Mouse (Mus musculus) left cerebral cortex, postnatal 10 days (tissue): ENCODE data around the gene Tmem56. TPM values are rescaled to one million over a fixed set of nuclear protein-coding genes. Genes with fewer than 3 reads are reported as not detected.

Experiments used
- DNase-seq, 2 experiments: peaks; one replicate each; pipeline ENCODE4 v3.0.0; 2021 to 2022; ENCODE audit warnings: low spot score in 2 of 2, mixed read lengths in 1 of 2; ENCODE audit errors: extremely low spot score in 1 of 2
- intact Hi-C: fragments of 180-260 bp; cut with DNase I; formaldehyde crosslinking; loops from one replicate; pipeline ENCODE4 v1.15.1; 2025
- total RNA-seq, 2 experiments: library from RNA; stranded (reverse); gene quantifications; 2 replicates each; pipeline ENCODE4 v1.2.3; 2021

Tmem56 gene
- total RNA-seq, 2 experiments from 2014 or later, result 25.7 to 28.5 TPM

DNA sequence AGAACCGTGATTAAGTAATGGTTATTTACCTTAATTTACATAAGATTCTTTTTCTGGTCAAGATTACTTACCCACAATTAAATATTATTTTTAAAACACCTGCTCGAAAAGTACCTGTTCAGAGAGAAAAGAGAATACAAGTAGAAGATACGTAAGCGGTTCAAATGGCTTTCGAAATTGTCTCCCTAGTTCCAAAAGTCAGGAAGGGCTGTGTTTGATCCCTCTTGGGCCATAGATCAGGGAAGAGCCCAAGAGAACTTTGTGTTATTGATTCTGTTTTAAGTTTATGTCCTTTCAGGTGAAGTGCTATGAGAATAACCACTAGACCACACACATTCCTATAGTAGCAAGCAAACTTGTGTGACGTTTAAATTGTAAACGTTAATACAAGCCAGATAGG lies 95.4 kb downstream of the Tmem56 start:
- DNase-seq, result no peak
- intact Hi-C loops, result no loop called here

DNA sequence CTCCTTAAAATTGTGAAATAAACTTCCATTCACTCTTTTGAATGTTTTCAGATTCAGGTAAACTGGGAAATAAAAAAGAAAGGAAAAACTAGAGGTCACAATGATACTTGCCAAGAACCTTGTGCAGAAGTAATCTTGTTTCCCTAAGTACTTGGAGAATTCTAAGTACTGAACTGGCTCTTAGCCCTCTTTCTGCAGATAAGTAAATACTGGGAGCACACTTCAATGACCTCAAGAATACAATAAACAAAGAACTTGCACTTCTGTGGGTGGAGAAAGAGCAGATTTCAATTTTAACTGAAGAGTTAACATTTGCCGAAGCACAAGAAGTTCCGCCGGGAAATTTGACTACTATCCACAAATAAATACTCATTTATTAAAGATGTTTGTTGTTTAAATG lies 96.0 kb downstream of the Tmem56 start:
- intact Hi-C loops, result no loop called here
- no peak for DNase-seq

GRCm38 (mm10) chr3:121185197-121185596 lies 97.7 kb downstream of the Tmem56 start:
- intact Hi-C loops, result no loop called here
- DNase-seq, result no peak

GRCm38 (mm10) chr3:121176011-121176410 lies 106.9 kb downstream of the Tmem56 start:
- intact Hi-C loops, result loop anchor here (10.0 kb wide), 2 partner anchors 89 to 249 kb away; partner anchors contain the start of gene Cnn3
- no peak for DNase-seq

DNA sequence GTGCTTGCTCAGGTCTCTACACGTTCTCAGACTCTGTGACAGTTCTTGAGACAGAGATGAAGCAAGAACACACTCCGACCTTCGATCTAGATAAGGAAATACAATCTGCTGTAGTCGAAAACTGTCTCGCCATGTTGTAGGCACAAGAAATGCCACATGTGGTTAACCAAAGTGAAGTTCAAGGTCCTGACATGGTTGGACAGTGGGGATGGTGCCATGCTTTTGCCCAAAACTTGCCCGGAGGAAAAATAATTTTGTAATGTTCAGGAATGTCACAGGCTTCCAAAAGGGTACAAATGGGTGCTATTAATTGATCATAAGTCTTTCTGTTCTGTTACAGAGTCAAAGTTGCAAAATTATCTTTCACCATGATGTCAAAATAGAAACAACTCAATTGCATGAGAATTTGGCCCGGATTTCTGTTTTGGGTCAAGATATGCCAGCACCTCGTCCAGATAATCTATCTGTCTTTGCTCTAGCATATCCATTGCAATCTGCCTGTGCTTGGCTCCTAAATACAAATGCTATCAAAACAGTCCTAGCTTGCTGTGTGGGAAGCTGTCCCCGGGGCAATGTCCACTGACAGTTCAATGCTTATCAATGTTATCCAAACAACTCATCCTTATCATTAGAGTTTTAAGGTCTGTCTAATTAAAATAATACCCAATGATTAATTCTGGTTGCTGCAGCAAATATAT lies 108.5 kb downstream of the Tmem56 start:
- intact Hi-C loops, result loop anchor here (5.0 to 10.0 kb wide), 3 partner anchors 90 to 250 kb away; partner anchors contain the start of genes Alg14 and Cnn3
- no peak for DNase-seq

DNA sequence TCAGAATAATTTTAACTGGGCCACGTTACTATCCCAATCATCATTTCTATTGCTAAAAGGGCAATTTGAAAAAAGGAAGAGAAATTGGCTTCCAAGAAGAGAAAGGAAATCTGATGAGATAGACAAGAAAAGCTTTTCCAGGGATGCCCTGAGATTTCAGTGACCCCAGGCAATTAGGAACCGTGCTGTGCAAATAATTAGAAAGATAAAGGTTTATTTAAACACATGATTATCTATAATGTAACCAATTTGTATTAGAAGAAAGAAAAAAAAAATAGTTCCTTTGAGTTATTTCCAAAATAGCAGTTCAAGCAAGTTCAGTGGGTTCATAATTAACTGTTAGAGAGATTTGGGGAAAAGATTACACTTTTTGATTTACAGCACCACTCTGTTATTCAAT lies 110.2 kb downstream of the Tmem56 start:
- intact Hi-C loops, result loop anchor here (5.0 to 10.0 kb wide), 3 partner anchors 92 to 252 kb away; partner anchors contain the start of genes Alg14 and Cnn3

DNA sequence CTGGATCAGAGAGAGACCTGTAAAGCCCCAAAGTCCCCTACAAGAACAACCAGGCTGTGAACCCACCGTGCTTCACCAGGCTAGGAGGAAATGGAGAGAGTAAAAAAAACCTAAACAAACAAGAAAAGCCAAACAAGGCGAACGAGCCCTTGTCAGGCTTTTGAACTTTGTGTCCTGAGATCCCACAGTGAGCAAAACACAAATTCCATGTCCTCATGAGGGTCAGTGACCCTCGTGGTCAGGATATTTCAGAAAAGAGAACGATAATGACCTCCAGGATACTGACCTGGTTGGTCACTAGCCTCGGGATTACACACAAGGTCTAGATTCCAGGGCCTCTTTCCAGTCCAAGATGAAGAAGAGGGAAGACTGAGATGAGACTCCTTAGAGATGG lies 111.0 kb downstream of the Tmem56 start:
- no peak for DNase-seq
- intact Hi-C loops, result loop anchor here (5.0 to 10.0 kb wide), 3 partner anchors 93 to 253 kb away; partner anchors contain the start of genes Alg14 and Cnn3

More for the DNA sequence above, 110.2 kb downstream of the Tmem56 start:
- DNase-seq, result no peak

GRCm38 (mm10) chr3:121171243-121171871 lies 111.5 kb downstream of the Tmem56 start, which contains the start of gene Rwdd3:
Rwdd3 (minus strand) TSS chr3:121171695.
- DNase-seq, result peak; percentile 85 to 92
- intact Hi-C loops, result loop anchor here (5.0 to 10.0 kb wide), 3 partner anchors 93 to 253 kb away; partner anchors contain the start of genes Alg14 and Cnn3

GRCm38 (mm10) chr3:121170631-121171030 lies 112.3 kb downstream of the Tmem56 start:
- DNase-seq, result no peak
- intact Hi-C loops, result loop anchor here (5.0 to 10.0 kb wide), 3 partner anchors 94 to 254 kb away; partner anchors contain the start of genes Alg14 and Cnn3

GRCm38 (mm10) chr3:121169092-121169942 lies 113.6 kb downstream of the Tmem56 start:
- no peak for DNase-seq
- intact Hi-C loops, result no loop called here

- intact Hi-C loops, result no loop called here
- DNase-seq, result no peak
Observed at GRCm38 (mm10) chr3:121168581-121168980, 114.3 kb downstream of the Tmem56 start.

GRCm38 (mm10) chr3:121163271-121163819 lies 119.6 kb downstream of the Tmem56 start:
- intact Hi-C loops, result no loop called here
- peak in 1 of 2 experiments; percentile 73 for DNase-seq

DNA sequence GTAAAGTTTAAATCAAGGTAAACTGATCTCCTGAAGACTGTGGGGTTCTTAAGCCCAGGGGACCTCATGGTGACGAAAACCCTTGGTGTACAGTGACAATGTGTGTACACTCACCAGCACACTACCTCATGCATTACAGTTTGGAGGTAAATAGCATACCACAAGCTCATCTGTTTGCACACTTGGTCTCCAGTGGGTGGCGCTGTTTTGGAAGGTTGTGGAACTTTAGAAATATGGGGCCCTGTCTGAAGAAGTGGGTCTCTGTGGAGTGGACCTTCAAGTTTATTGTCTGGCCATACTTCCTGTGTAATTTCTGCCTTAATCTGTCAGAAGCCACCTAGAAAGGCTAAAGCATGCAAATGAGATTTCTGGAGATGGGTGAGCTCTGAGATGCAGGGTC lies 121.2 kb downstream of the Tmem56 start:
- no peak for DNase-seq
- intact Hi-C loops, result no loop called here

- intact Hi-C loops, result no loop called here
- DNase-seq, result no peak
Observed at GRCm38 (mm10) chr3:121160424-121160823, 122.5 kb downstream of the Tmem56 start.

- intact Hi-C loops, result no loop called here
- DNase-seq, result no peak
Observed at GRCm38 (mm10) chr3:121159566-121159965, 123.3 kb downstream of the Tmem56 start.

GRCm38 (mm10) chr3:121158901-121159351 lies 124.0 kb downstream of the Tmem56 start:
- intact Hi-C loops, result no loop called here
- no peak for DNase-seq

- intact Hi-C loops, result no loop called here
- DNase-seq, result no peak
Observed at GRCm38 (mm10) chr3:121157546-121158330, 125.2 kb downstream of the Tmem56 start.
